27 mouse cellular contexts compared by ENCODE assay signal in the genomic region with DNA sequence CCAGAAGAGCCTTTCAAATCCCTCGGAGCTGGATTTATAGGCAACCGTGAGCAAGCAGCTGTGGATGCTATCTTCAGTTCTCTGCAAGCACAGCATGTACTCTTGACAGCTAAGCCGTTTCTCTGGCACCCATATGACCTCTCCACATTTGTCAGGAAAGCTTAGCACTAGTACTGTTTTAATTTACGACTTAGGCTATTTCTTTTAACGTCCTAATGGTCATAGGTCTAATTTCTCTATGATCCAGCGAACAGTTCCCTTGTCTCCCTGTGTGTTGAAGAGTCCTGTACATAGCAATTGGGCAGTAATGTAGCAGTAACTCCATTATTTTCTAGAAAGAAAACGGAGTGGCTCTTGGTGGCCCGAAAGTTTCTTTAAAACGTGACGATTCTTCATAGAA.
DNase-seq lines count a peak whose midpoint lies in the region; ATAC-seq lines count a peak whose summit lies in the region.
"Had no signal": no experiment of that assay in that cellular context is flagged by ENCODE, and none has a peak within 500 bp of the region (broad histone marks: within the 10 kb centered on the region; RNA-seq: fewer than 3 reads in every experiment).

No protein-coding gene starts in this region.

- intact Hi-C loops in gastrocnemius, postnatal 36 days (cut with DNase I), result loop anchor here (5.0 kb wide), 1 partner anchor 48 kb away; no protein-coding TSS in a partner anchor

- H3K36me3 ChIP-seq in kidney, embryonic 14.5 days (ENCODE audit: control insufficient read depth, insufficient read depth, low read length), result no peaks in the 10 kb centered on the region
- H3K36me3 ChIP-seq: embryonic facial prominence, embryonic 10.5 days; embryonic facial prominence, embryonic 13.5 days; forebrain, embryonic 12.5 days; forebrain, embryonic 15.5 days; heart, embryonic 12.5 days; heart, embryonic 15.5 days; hindbrain, embryonic 10.5 days had no signal

- no peaks in the 10 kb centered on the region for H3K4me1 ChIP-seq in kidney, embryonic 14.5 days (ENCODE audit: control insufficient read depth, insufficient read depth, low read length)
- H3K4me1 ChIP-seq: embryonic facial prominence, embryonic 10.5 days; embryonic facial prominence, embryonic 13.5 days; forebrain, embryonic 12.5 days; hindbrain, embryonic 10.5 days had no signal

- no peaks in the 10 kb centered on the region for H3K27me3 ChIP-seq in kidney, embryonic 14.5 days (ENCODE audit: control insufficient read depth, insufficient read depth, low read length)
- H3K27me3 ChIP-seq: embryonic facial prominence, embryonic 13.5 days; forebrain, embryonic 12.5 days; forebrain, embryonic 15.5 days; heart, embryonic 12.5 days; heart, embryonic 15.5 days had no signal

- H3K9me3 ChIP-seq in kidney, embryonic 14.5 days (ENCODE audit: control insufficient read depth, low read length), result no peaks in the 10 kb centered on the region
- H3K9me3 ChIP-seq: embryonic facial prominence, embryonic 10.5 days; embryonic facial prominence, embryonic 13.5 days; forebrain, embryonic 12.5 days; forebrain, embryonic 15.5 days; heart, embryonic 12.5 days; heart, embryonic 15.5 days; hindbrain, embryonic 10.5 days had no signal

- no peak overlapping the region for H3K27ac ChIP-seq in kidney, embryonic 14.5 days (ENCODE audit: low read depth, low read length)
- H3K27ac ChIP-seq: embryonic facial prominence, embryonic 10.5 days; embryonic facial prominence, embryonic 13.5 days; forebrain, embryonic 12.5 days; forebrain, embryonic 15.5 days; heart, embryonic 15.5 days; hindbrain, embryonic 10.5 days; hindbrain, embryonic 14.5 days; hindbrain, postnatal 0 days had no signal

- H3K9ac ChIP-seq in kidney, embryonic 14.5 days (ENCODE audit: low read depth, low read length), result no peak overlapping the region
- H3K9ac ChIP-seq: embryonic facial prominence, embryonic 13.5 days; forebrain, embryonic 12.5 days; forebrain, embryonic 15.5 days; heart, embryonic 12.5 days; heart, embryonic 15.5 days; hindbrain, embryonic 14.5 days had no signal

- no peak overlapping the region for H3K4me2 ChIP-seq in kidney, embryonic 14.5 days (replicated peaks; ENCODE audit: low read depth, low read length)
- H3K4me2 ChIP-seq: embryonic facial prominence, embryonic 13.5 days; forebrain, embryonic 12.5 days; forebrain, embryonic 15.5 days; heart, embryonic 12.5 days; heart, embryonic 15.5 days; hindbrain, embryonic 14.5 days had no signal

- WGBS in kidney, embryonic 14.5 days, result 50% methylated on average over 10 of the region's 10 CpGs

- no peak overlapping the region for H3K4me3 ChIP-seq in kidney, embryonic 14.5 days (ENCODE audit: low read length)
- H3K4me3 ChIP-seq: embryonic facial prominence, embryonic 10.5 days; embryonic facial prominence, embryonic 13.5 days; erythroblast, embryonic 14.5 days; forebrain, embryonic 12.5 days; forebrain, embryonic 15.5 days; heart, embryonic 12.5 days; heart, embryonic 15.5 days; hindbrain, embryonic 10.5 days had no signal

- ATAC-seq in kidney, embryonic 14.5 days (ENCODE audit: low FRiP score, low TSS enrichment), result peak; percentile 36; the same call in 1 of the 2 replicates
- ATAC-seq: activated CD4-positive, CD25-positive, alpha-beta regulatory T cell, adult 4 months; forebrain, embryonic 15.5 days; hindbrain, postnatal 0 days had no signal

- peak; percentile 12 for DNase-seq in gastrocnemius, adult 18-20 months (ENCODE audit: low spot score)
- DNase-seq in gastrocnemius, postnatal 36 days, result no peak
- DNase-seq in kidney, postnatal 10 days, result no peak
- DNase-seq in hindlimb bud, embryonic 11.5 days (ENCODE audit: extremely low spot score, low read depth, low spot score), result peak; percentile 2
- no peak for DNase-seq in spleen, postnatal 14 days (ENCODE audit: low spot score in 2 of 2)
- DNase-seq: adrenal gland, adult 8-10 months; adrenal gland, postnatal 25 days; cerebellum, adult 11-12 months; cerebellum, adult 8-10 months; cerebellum, postnatal 10 days; cerebellum, postnatal 36 days; embryo, embryonic 11 days; heart, adult 18-20 months; heart, postnatal 10 days; heart, postnatal 36 days had no signal

Comparison
In these comparisons a context has a peak if more than half of its experiments do, and no peak if none do; other contexts are left out.
1. DNase-seq: peak in gastrocnemius, adult 18-20 months (single experiment) and hindlimb bud, embryonic 11.5 days (single experiment); none in gastrocnemius, postnatal 36 days (0 of 2), kidney, postnatal 10 days (single experiment) and spleen, postnatal 14 days (0 of 2).